Mouse (Mus musculus): ENCODE data around the gene Cnnm2.

DNA sequence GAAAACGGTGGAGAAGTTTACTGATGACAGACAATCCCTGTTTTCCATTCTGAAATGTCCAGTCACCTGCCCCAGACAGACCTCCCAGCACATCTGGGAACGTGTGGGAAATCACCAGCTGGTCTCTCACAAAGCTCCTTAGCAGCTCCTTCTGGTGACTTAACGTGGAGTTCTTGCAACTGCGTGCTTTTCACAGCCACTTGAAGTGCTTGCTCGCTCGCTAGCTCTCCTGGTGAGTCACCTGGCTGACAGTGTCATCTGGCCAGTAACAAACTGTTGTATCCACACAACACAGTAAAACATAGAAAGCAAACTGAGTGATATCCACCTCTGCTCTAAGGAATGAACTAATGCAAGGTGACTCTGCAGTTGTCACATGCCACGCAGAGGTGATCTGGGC is 125.4 kb downstream of the Cnnm2 start:
- TF ChIP-seq CTCF (IDR thresholded peaks at IDR 0.05; ENCODE audit: low read depth, low read length): no peak
- TF ChIP-seq POLR2A (IDR thresholded peaks at IDR 0.05; ENCODE audit: extremely low read depth, insufficient read depth, low read length): no peak
